Mouse (Mus musculus): ENCODE measurements at regions not wholly inside any gene's neighbourhood (a gene's known extent, or its start where the extent isn't known, plus 50 kb on each side); places are given as distances from the start of the nearest gene placed in this dataset.
A peak's percentile ranks its signal among the peaks of the same experiment; 100 is the strongest.

DNA sequence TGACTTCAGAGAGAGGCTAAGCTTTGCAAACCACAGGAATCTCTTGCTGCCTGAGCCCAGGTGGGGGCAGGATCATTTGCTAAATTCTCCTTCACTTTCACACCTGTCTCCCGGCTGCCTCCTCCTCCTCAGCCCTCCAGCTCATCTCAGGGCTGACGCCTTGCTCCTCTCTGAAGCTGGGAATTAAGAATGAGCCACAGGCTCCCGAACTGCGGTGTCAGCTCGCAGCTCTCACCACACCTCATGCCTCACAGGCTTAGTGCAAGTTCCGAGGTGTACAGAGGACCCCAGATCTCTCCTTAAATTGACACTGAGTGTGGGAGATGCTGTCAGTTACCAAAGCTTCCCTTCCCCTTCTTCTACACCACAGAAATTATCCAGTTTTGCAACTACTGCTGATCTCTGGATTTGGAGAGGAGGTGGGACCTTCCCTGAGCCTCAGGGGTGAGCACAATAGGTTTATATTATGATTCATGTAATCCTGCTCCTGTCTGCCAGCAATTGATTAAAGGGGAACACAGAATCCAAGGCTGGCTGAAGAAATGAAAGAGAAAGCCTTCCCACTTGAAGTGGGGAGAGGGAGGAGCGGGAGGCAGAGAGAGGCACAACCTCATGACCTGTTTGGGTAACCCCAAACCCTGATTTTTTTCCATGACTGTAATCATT, 456.6 kb upstream of the Tbx3 start:
- TF ChIP-seq CTCF (conservative IDR thresholded peaks at IDR 0.05), result no peak
- DNase-seq (ENCODE audit: low spot score in 2 of 2), result no peak
- no peak overlapping the region for H3K27ac ChIP-seq
- H3K4me3 ChIP-seq, result no peak overlapping the region

- TF ChIP-seq CTCF (conservative IDR thresholded peaks at IDR 0.05), result peak; percentile 63
- Histone ChIP-seq H3K4me3 (no peak overlapping the region), H3K27ac (no peak overlapping the region)
- no peak for DNase-seq (ENCODE audit: low spot score in 2 of 2)
Observed at GRCm38 (mm10) chr5:119214937-119215336, 455.5 kb upstream of the Tbx3 start.

DNA sequence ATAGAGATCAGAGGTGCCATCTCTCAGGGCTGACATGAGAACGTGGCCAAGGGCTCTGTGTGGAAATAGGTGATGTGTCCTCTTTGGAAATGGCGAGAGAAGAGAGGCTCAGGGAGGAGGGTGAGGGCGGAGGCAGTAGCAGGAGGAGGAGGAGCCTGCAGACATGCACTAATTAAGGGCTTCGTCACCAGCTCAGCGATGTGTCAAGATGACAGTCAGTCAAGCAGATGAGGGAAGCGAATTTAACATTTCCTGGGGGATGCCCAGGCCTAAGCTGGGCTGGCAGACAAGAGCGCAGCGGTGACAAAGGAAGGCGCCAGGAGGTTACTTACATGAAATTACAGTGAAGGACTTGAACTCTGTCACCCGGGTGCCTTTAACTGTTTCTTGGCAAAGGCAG, 455.1 kb upstream of the Tbx3 start:
- peak in 1 of 2 experiments; percentile 7 for DNase-seq (ENCODE audit: low spot score in 2 of 2)
- Histone ChIP-seq H3K4me3 (no peak overlapping the region), H3K27ac (no peak overlapping the region)
- no peak for TF ChIP-seq CTCF (conservative IDR thresholded peaks at IDR 0.05)

DNA sequence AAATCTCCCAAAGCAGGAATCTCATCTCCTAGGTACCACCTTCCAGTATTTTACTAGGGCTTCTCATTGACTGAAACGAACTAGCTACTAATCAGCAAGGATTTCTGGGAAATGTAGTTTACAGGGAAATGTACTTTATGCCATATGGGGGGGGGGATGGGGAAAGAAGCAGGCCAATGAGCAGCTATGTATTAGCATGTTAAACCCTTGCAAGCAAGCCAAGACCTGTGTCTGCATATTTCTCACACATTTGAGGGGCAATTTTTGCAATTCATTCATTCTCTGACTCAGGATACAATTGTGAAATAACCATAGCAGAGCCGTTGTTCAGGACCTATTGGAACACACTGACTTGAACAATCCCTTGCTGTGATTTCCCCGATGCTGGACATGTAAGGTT, 454.3 kb upstream of the Tbx3 start:
- Histone ChIP-seq H3K27ac (no peak overlapping the region), H3K4me3 (no peak overlapping the region)
- no peak for DNase-seq (ENCODE audit: low spot score in 2 of 2)
- no peak for TF ChIP-seq CTCF (conservative IDR thresholded peaks at IDR 0.05)

DNA sequence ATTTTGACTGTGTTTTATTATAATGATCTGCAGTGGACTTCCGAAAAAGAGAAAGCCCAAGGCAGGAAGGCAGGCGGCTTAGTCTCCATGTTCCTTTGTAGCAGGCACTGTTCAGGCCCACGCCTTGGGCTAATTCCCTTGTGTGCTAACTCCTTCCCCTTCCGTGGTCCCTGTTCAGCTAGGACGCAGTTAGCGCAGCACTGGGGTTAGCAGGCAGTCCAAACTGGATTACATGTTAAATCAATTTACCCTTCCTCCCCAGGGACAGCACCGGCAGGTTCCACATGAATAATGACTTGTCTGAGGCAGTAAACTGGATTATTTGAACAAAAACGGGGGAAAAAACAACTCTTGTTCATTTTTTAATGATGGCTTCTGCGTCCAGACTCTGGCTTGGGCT, 453.4 kb upstream of the Tbx3 start:
- no peak for TF ChIP-seq CTCF (conservative IDR thresholded peaks at IDR 0.05)
- Histone ChIP-seq H3K27ac (no peak overlapping the region), H3K4me3 (no peak overlapping the region)
- no peak for DNase-seq (ENCODE audit: low spot score in 2 of 2)

DNA sequence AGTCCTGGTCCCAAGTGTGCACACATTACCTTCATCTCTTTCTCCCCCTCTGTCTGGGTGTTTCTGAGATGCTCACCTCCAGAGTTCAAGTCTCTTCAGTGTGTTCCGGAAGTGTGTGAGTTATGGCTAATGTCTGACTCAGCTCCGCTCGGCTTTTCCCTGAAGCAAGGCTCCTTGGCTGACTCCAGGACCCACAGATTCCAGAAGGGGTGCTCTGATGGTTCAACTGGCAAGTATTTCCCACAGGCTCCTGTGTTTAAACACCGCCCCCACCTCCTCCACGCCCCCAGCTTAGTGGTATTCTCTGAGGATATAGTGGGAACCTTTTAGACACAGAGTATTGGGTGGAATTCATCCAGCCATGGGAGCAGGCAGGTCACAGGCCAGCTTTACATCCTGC, 441.8 kb upstream of the Tbx3 start:
- no peak overlapping the region for H3K4me3 ChIP-seq
- no peak for TF ChIP-seq CTCF (conservative IDR thresholded peaks at IDR 0.05)
- DNase-seq (ENCODE audit: low spot score in 2 of 2), result no peak
- no peak overlapping the region for H3K27ac ChIP-seq

GRCm38 (mm10) chr5:119232941-119233340, 437.5 kb upstream of the Tbx3 start:
- no peak for DNase-seq (ENCODE audit: low spot score in 2 of 2)
- Histone ChIP-seq H3K4me3 (no peak overlapping the region), H3K27ac (no peak overlapping the region)
- TF ChIP-seq CTCF (conservative IDR thresholded peaks at IDR 0.05), result no peak

- DNase-seq (ENCODE audit: low spot score in 2 of 2), result no peak
- TF ChIP-seq CTCF (conservative IDR thresholded peaks at IDR 0.05), result no peak
- Histone ChIP-seq H3K4me3 (no peak overlapping the region), H3K27ac (no peak overlapping the region)
Observed at GRCm38 (mm10) chr5:119235884-119236283, 434.6 kb upstream of the Tbx3 start.

DNA sequence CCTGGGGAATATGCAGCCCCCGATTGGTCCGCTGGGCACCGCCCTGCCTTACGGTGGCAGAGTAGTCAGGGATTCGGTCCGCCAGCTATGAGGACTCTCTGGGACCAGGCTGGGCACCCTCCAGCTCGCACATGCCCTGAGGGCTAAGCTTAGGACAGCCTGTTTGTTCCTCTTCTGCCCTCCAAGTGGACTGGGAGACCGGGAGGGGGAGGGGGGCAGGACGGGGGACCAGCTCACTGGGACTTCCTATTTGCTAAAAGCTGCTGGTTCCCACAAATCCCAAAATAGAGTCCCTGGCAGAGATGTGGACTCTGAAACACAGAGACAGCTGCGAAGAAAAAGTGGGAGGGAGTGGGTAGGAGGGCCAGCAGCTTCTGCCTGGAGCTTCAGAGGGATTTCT, 423.6 kb upstream of the Tbx3 start:
- TF ChIP-seq CTCF (conservative IDR thresholded peaks at IDR 0.05), result no peak
- Histone ChIP-seq H3K27ac (peak overlapping the region; percentile 61; the same call in 1 of the 2 replicates), H3K4me3 (peak overlapping the region; percentile 36)
- DNase-seq (ENCODE audit: low spot score in 2 of 2), result peak; percentile 58 to 62

DNA sequence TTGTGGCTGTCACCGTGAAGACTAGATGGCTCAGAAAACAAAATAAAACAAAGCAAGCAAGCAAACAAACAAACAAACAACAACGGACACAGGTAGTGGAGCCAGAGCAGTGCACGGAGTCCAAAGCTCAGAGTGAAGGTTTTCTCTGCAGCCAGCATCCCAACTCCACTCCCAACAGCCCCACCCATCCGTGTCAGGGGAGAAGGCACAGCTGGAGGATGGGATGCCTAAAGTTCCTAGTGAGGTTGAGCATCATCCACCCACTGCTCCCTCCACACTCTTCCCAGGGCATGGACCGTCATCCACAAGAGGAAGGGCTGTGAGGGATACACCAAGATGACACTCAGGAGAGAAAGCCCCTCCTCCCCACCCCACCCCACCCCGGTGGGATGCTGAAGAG, 421.8 kb upstream of the Tbx3 start:
- no peak for DNase-seq (ENCODE audit: low spot score in 2 of 2)
- Histone ChIP-seq H3K4me3 (no peak overlapping the region), H3K27ac (no peak overlapping the region)
- TF ChIP-seq CTCF (conservative IDR thresholded peaks at IDR 0.05), result no peak

GRCm38 (mm10) chr5:119249124-119249718, 421.2 kb upstream of the Tbx3 start:
- Histone ChIP-seq H3K27ac (no peak overlapping the region), H3K4me3 (no peak overlapping the region)
- TF ChIP-seq CTCF (conservative IDR thresholded peaks at IDR 0.05), result no peak
- no peak for DNase-seq (ENCODE audit: low spot score in 2 of 2)

DNA sequence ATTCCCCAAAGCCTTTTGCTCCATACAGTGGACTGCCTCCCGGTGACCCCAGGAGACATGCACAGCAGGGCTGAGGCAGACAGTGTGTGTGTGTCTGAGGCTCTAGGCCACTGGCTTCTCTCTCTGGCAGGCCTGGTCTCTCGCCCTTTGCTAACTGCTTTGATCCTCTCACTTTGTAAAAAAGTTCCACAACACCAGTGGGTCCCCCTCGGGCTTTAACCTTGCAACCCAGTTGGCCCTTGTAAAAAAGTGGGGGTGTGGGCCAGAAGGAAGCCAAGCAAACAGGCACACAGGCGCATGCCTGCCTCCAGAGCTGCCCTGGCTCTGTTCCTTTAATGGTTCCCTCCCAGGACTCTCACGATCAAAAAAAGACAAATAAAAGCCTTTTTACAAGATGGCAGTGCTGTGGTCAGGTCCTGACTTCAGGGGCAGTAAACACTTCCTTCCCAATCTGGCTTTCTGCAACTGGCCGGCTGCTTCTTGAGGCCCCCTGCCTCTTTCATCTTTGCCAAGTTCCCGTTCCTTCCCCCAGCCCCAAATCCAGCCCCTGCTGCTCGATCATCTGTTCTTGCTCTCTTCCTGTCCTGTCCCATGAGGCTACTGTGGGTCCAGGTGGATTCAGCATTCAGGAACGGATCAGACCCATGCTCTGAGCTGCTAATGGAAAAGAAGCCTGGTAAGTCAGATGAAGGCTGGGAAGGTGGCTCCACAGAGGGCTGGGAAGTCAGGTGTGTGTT, 419.0 kb upstream of the Tbx3 start:
- no peak overlapping the region for H3K4me3 ChIP-seq
- no peak for TF ChIP-seq CTCF (conservative IDR thresholded peaks at IDR 0.05)
- H3K27ac ChIP-seq, result no peak overlapping the region
- DNase-seq (ENCODE audit: low spot score in 2 of 2), result no peak

GRCm38 (mm10) chr5:119257374-119258120, 412.9 kb upstream of the Tbx3 start:
- no peak for TF ChIP-seq CTCF (conservative IDR thresholded peaks at IDR 0.05)
- Histone ChIP-seq H3K27ac (no peak overlapping the region), H3K4me3 (no peak overlapping the region)
- DNase-seq (ENCODE audit: low spot score in 2 of 2), result no peak

Measured in layer of hippocampus, adult 2 months (tissue).